Mouse (Mus musculus): ENCODE measurements at regions not wholly inside any gene's neighbourhood (a gene's known extent, or its start where the extent isn't known, plus 50 kb on each side); places are given as distances from the start of the nearest gene placed in this dataset.

GRCm38 (mm10) chr9:93940193-93940592 lies 597.7 kb downstream of the 1190002N15Rik start:
- peak; percentile 2 for DNase-seq

DNA sequence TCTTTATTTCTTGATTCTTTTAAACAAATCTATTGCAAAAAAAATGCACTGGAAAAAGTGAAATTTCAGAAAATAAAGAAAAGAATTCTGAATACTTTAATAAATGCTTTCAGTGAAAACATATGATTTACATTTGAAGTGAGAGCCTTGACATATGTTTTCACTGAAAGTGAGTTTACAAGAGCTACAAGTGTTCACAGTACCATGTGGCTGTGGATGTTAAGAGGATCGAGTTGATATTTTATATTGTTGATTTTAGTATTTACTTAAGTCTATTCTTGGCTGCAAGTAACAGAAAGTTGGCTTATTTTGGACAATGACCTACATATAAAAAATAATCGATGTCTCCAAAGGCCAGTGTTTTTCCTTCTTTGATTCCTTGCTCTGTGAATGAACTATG lies 607.2 kb downstream of the 1190002N15Rik start:
- DNase-seq: peak; percentile 1

DNA sequence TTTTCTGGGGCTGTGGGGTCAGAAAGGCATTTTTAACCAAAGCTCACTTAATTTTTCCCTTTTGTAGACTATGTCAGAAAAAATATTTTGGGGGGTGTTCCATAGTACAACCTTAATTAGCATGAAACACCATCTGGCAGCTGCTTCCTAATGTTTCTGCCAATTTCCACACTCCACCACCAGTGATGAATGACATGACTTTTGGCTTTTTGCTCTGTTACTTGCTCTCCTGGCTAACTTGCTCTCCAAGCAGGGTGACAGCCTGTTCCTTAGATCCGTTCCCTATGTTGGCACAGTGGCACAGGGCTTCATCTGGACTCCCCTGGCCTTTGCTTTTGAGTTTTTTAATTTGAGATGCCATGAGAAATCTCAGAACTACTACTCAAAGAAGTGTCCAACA lies 648.6 kb downstream of the 1190002N15Rik start:
- no peak for DNase-seq

- peak; percentile 7 for DNase-seq
Observed at GRCm38 (mm10) chr9:93880112-93880511, 657.8 kb downstream of the 1190002N15Rik start.

DNA sequence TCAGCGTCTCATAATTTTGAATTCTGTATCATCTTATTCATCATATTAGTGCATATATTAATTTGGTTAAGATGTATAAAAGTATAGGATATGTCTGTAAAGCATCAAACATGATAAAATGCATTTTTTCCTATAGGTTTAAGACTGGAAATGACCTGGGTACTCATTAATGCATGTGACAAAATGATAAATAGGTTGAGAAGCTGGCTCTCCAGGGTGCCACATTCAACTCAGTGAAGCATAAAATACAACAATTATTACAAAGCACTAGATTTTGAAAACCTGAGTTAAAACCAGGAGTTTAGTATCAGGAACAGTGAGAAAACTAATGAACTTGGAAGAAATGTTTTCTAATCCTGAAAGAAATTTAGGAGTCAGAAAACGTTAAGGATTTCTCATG lies 658.3 kb downstream of the 1190002N15Rik start:
- DNase-seq: peak; percentile 4

DNA sequence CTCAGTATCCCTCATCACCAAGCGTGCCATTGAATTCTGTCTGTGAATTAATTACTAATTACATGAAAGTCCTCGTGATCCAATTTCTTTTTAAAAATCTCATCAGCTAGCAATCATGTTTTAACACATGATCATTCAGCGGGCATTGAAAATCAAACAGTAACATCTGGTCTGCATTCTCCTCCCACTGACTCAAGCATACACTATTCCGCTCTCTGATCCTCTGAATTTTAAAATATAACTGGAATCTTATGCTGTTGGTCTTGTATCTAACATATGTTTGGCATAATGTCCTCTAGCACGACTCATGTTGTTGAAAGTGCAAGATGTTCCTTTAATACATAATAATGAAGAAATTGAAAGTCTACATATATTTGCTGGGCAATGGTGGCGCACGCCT lies 667.1 kb downstream of the 1190002N15Rik start:
- DNase-seq: no peak

- no peak for DNase-seq
Observed at GRCm38 (mm10) chr9:93857937-93858336, 679.9 kb downstream of the 1190002N15Rik start.

DNA sequence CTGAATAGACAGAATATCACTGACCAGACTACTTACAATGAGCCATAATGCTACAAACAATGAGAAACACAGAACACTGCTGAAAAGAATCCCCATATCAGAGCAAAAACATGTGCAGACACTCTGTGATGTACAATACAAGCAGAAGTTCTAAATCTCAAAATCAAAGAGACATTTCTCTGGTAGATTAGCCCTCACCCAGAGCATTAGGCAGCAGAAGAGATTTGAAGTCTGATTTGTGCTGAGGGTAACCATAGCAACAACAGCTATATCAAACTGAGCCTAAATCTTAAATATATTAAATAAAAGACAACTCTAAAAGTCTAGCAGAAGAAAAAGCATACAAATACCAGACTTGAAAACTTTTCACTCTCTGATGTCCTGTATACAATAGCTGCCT lies 691.5 kb downstream of the 1190002N15Rik start:
- no peak for DNase-seq

GRCm38 (mm10) chr9:93843869-93844268 lies 694.0 kb downstream of the 1190002N15Rik start:
- DNase-seq: no peak

All from embryo, embryonic 11 days (tissue).